Mouse (Mus musculus) colon, adult 2 months (tissue): ENCODE data around the gene Endov. TPM values are rescaled to one million over a fixed set of nuclear protein-coding genes. Genes with fewer than 3 reads are reported as not detected.

Source experiments
- polyA plus RNA-seq: library from polyadenylated mRNA; depleted of rRNA; stranded (reverse); fragments of >200 nt; gene quantifications from 2 replicates; pipeline ENCODE4 v1.2.3, GENCODE M21; 2012; rRNA removed

Endov gene
- 17.4 and 21.4 TPM in 2 replicates for polyA plus RNA-seq

GRCm38 (mm10) chr11:119490861-119491689 lies at the start of gene Endov:
Gene Endov (plus strand): TSS chr11:119491347.

GRCm38 (mm10) chr11:119547183-119547921 lies 56.2 kb downstream of the Endov start, which contains the start of gene Nptx1:
Gene Nptx1 (minus strand): TSS chr11:119547753.

Other genes starting within 250 kb of the Endov start
- 131 and 143 TPM in 2 replicates for gene Gaa, start 223.5 kb upstream of the Endov start, polyA plus RNA-seq
- gene Eif4a3, start 191.3 kb upstream of the Endov start, polyA plus RNA-seq: 94.1 and 108 TPM in 2 replicates
- gene Card14, start 183.6 kb upstream of the Endov start, polyA plus RNA-seq: 13.9 and 18.9 TPM in 2 replicates
- gene Sgsh, start 135.8 kb upstream of the Endov start, polyA plus RNA-seq: 35.1 and 36.8 TPM in 2 replicates
- 12.4 and 23.1 TPM in 2 replicates for gene Slc26a11, start 135.8 kb upstream of the Endov start, polyA plus RNA-seq
- gene Rnf213, start 98.2 kb upstream of the Endov start, polyA plus RNA-seq: 12.6 and 14.5 TPM in 2 replicates
- gene Nptx1, start 56.4 kb downstream of the Endov start, polyA plus RNA-seq: 0.72 and 0.92 TPM in 2 replicates
- 26.4 and 27.1 TPM in 2 replicates for gene Rptor, start 111.6 kb downstream of the Endov start, polyA plus RNA-seq